Mouse (Mus musculus): ENCODE results near the gene Dusp11.

- TF ChIP-seq KAT2A (IDR thresholded peaks at IDR 0.05; ENCODE audit: insufficient replicate concordance, low read length): no peak
- TF ChIP-seq ZKSCAN1 (IDR thresholded peaks at IDR 0.05; ENCODE audit: borderline replicate concordance, low read depth, low read length): no peak
- no peak for TF ChIP-seq CTCF (conservative IDR thresholded peaks at IDR 0.05 in 1 of 2, IDR thresholded peaks at IDR 0.05 in 1 of 2; ENCODE audit: low read depth in 2 of 2, low read length in 2 of 2)
Observed at GRCm38 (mm10) chr6:85915141-85915538, 46.3 kb downstream of the Dusp11 start.
